8 mouse cellular contexts compared by ENCODE assay signal in the genomic region with DNA sequence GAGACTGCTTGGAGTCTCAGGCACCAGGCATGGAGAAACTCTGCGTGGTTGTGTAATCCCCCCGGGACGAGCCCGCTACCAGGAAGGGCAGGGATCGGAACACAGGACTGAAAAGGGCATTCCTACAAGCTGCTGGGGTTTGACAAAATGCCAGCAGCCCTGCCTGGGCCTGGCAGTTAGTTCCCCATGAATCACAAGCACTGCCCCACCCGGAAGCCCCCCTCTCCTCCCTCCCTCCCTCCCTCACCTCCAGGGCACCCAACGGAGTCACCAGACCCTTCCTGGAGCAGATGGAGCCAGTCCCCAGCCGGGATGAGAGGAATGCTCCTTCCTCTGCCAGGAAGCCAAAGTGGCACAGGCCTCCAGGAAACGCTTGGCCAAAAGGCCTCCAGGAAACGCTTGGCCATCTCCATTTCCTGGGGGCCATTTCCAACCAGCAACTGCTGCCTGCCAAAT. TPM values are rescaled to one million over a fixed set of nuclear protein-coding genes. Genes with fewer than 3 reads are reported as not detected.
DNase-seq lines count a peak whose midpoint lies in the region; ATAC-seq and TF ChIP-seq lines count a peak whose summit lies in the region.

No protein-coding gene starts in this region.

- WGBS in heart, embryonic 13.5 days = 49% methylated on average over 10 of the region's 10 CpGs

- H3K27ac ChIP-seq in ES-Bruce4 (ENCODE audit: insufficient read depth, low read length) = peak overlapping the region; percentile 47; the same call in 1 of the 2 replicates
- H3K27ac ChIP-seq in heart, embryonic 13.5 days (replicated peaks) = peak overlapping the region; percentile 84

- TF ChIP-seq CTCF in ES-Bruce4 (IDR thresholded peaks at IDR 0.05; ENCODE audit: low read depth, low read length) = no peak

- ATAC-seq in heart, embryonic 13.5 days (ENCODE audit: extremely low read depth, insufficient number of reproducible peaks, low FRiP score, low TSS enrichment) = no peak
- peak; percentile 26 for ATAC-seq in megakaryocyte progenitor cell, adult 5-6 weeks (replicated peaks; ENCODE audit: poor library complexity)

- peak overlapping the region; percentile 34; the same call in 1 of the 2 replicates for H3K4me3 ChIP-seq in ES-Bruce4 (ENCODE audit: low read depth, low read length)
- no peak overlapping the region for H3K4me3 ChIP-seq in heart, embryonic 13.5 days

- no peaks in the 10 kb centered on the region for H3K27me3 ChIP-seq in ES-Bruce4 (ENCODE audit: control insufficient read depth, insufficient read depth, low read length, poor library complexity, severe bottlenecking)
- no peaks in the 10 kb centered on the region for H3K27me3 ChIP-seq in heart, embryonic 13.5 days (replicated peaks)

- peak overlapping the region; percentile 3; the same call in 1 of the 2 replicates for H3K9ac ChIP-seq in ES-Bruce4 (ENCODE audit: low read depth, poor library complexity, severe bottlenecking)
- H3K9ac ChIP-seq in heart, embryonic 13.5 days = peak overlapping the region; percentile 61; the same call in 1 of the 2 replicates

- no peak for TF ChIP-seq POLR2A in ES-Bruce4 (IDR thresholded peaks at IDR 0.05; ENCODE audit: insufficient read depth, low read length)

- H3K36me3 ChIP-seq in ES-Bruce4 (ENCODE audit: control insufficient read depth, insufficient read depth, low read length, poor library complexity, severe bottlenecking) = no peaks in the 10 kb centered on the region
- H3K36me3 ChIP-seq in heart, embryonic 13.5 days = peaks cover 13% of the 10 kb centered on the region

- no peak for TF ChIP-seq EP300 in ES-Bruce4 (IDR thresholded peaks at IDR 0.05; ENCODE audit: insufficient read depth, low read depth, low read length)

- H3K4me1 ChIP-seq in ES-Bruce4 (ENCODE audit: control insufficient read depth, insufficient read depth, low read length) = peaks cover 2% of the 10 kb centered on the region
- H3K4me1 ChIP-seq in heart, embryonic 13.5 days = peaks cover 34% of the 10 kb centered on the region

- no peaks in the 10 kb centered on the region for H3K9me3 ChIP-seq in ES-Bruce4 (replicated peaks; ENCODE audit: control insufficient read depth, insufficient read depth, low read length, poor library complexity, severe bottlenecking)
- no peaks in the 10 kb centered on the region for H3K9me3 ChIP-seq in heart, embryonic 13.5 days

- peak; percentile 98 for DNase-seq in 3T3-L1 (ENCODE audit: low read depth, low spot score)
- DNase-seq in cerebellum, postnatal 10 days = peak; percentile 89 to 93
- DNase-seq in kidney, postnatal 36 days = peak; percentile 85 to 88
- DNase-seq in urinary bladder, postnatal 36 days (ENCODE audit: low spot score in 2 of 2) = peak; percentile 38 to 86
- no peak for DNase-seq in embryo, embryonic 10 days (ENCODE audit: low spot score)

- H3K4me2 ChIP-seq in heart, embryonic 13.5 days = peak overlapping the region; percentile 20; the same call in 1 of the 2 replicates

RNA-seq across cellular contexts. Expression of a gene that starts 8.4 kb away (rescaled TPM):
- polyA plus RNA-seq in ES-Bruce4 (2011; ENCODE audit: insufficient read depth, insufficient read length, low read depth, missing spikeins) = 24.4 and 26.2 TPM in 2 replicates
- polyA plus RNA-seq in heart, embryonic 13.5 days (2015; fragmentation: Nextera tagmentation; extraction: Ambion mirVana) = 14.0 and 14.5 TPM in 2 replicates
- total RNA-seq in megakaryocyte progenitor cell, adult 5-6 weeks (2015) = 29.4 and 30.7 TPM in 2 replicates
- 23.2 and 34.3 TPM in 2 replicates for total RNA-seq in megakaryocyte progenitor cell, adult 5-6 weeks (2017)

RNA-seq across cellular contexts. Expression of a gene that starts 50.3 kb away (rescaled TPM):
- 344 and 397 TPM in 2 replicates for polyA plus RNA-seq in ES-Bruce4 (2011; ENCODE audit: insufficient read depth, insufficient read length, low read depth, missing spikeins)
- polyA plus RNA-seq in heart, embryonic 13.5 days (2015; fragmentation: Nextera tagmentation; extraction: Ambion mirVana) = 293 and 310 TPM in 2 replicates
- total RNA-seq in megakaryocyte progenitor cell, adult 5-6 weeks (2015) = 193 and 210 TPM in 2 replicates
- total RNA-seq in megakaryocyte progenitor cell, adult 5-6 weeks (2017) = 298 and 322 TPM in 2 replicates
